Mouse (Mus musculus) cerebellum, adult 2 months (tissue): ENCODE measurements around the gene Sun5. TPM values are rescaled to one million over a fixed set of nuclear protein-coding genes. Genes with fewer than 3 reads are reported as not detected.

ENCODE experiments used
- DNase-seq, 2 experiments: peaks; one replicate each; pipeline ENCODE4 v3.0.0; 2021
- H3K27ac ChIP-seq: fragments of 200-500 bp; 2 replicates; pipeline ENCODE4 v1.5.1; 2012; ENCODE audit warnings: low read length, control low read depth, inconsistent platforms; ENCODE audit not compliant: insufficient read depth
- H3K27me3 ChIP-seq: fragments of 200-500 bp; 2 replicates; pipeline ENCODE4 v1.6.1; 2012; ENCODE audit warnings: inconsistent platforms, mild to moderate bottlenecking, low read length, moderate library complexity; ENCODE audit not compliant: control insufficient read depth, insufficient read depth
- H3K4me1 ChIP-seq: fragments of 200-500 bp; 2 replicates; pipeline ENCODE4 v1.6.1; 2011; ENCODE audit warnings: low read length; ENCODE audit not compliant: control insufficient read depth, insufficient read depth
- H3K4me3 ChIP-seq: fragments of 200-500 bp; replicated peaks from 2 replicates; pipeline ENCODE3; 2011; ENCODE audit warnings: mild to moderate bottlenecking, low read depth, low read length, control low read depth; ENCODE audit not compliant: insufficient read depth
- CTCF ChIP-seq: fragments of 200-500 bp; IDR thresholded peaks from 2 replicates; pipeline ENCODE4 v1.5.1; 2011; ENCODE audit warnings: low read depth, mild to moderate bottlenecking, control low read depth, low read length, moderate library complexity, borderline replicate concordance; ENCODE audit not compliant: insufficient read depth
- POLR2A ChIP-seq: fragments of 200-500 bp; IDR thresholded peaks from 2 replicates; pipeline ENCODE4 v1.6.1; 2011; ENCODE audit warnings: low read length, control low read depth, borderline replicate concordance; ENCODE audit not compliant: insufficient read depth
- WGBS: fragments of 180-500 bp; shearing (Covaris S2); methylation state at CpG from one replicate; pipeline ENCODE4 v1.1.7; 2018; 5-methylcytosine and 5-hydroxymethylcytosine counted together
- polyA plus RNA-seq: library from polyadenylated mRNA; depleted of rRNA; stranded (reverse); fragments of >200 nt; gene quantifications from 2 replicates; pipeline ENCODE4 v1.2.3, GENCODE M21; 2012

The Sun5 gene
- polyA plus RNA-seq, 1 experiment, result not detected

DNA sequence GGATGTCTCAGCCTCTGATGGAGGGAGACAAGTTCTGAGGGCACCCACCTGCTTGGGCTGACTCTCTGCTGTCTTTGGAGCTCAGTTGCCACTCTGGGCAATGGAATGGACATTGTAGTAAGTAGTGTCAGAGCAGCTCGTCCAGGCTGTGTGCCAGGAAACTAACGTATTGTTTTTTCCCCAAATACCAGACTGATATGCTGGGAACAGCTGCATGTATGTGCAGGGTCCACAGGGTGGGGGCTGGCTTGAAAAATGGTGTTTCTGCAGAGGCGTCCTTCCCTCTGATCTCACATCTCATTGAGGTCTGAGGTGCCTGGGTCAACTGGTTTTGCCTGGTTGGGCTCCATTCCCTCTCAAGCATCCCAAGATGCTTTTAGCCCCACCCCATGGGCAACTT, 10.2 kb downstream of the Sun5 start:
- Histone ChIP-seq H3K27ac (no peak overlapping the region), H3K27me3 (no peaks in the 10 kb centered on the region), H3K4me1 (peaks cover 26% of the 10 kb centered on the region), H3K4me3 (no peak overlapping the region)
- no peak for DNase-seq
- TF ChIP-seq CTCF (no peak), POLR2A (no peak)
- WGBS, result 64% methylated on average over 3 of the region's 3 CpGs

DNA sequence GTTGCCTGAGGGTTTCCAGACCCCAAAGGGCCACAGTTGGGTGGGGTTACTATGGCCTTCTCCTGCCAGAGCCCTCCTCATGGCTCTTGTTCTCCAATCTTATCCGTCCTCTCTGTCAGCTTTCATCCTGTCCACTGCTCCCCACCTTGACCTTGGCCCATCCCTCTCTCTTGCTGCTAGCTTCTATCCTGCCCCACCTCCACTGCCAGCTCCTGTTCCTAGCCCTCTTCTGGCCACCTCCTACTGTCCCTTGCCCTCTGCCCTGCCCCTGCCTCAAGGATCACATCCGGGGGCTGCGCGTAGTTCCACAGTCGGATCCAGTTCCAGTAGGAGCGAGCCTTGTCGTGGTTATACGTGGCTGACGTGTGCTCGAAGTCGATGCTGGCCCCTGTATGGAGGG, 10.6 kb downstream of the Sun5 start:
- WGBS, result 94% methylated on average over 11 of the region's 11 CpGs
- H3K27ac ChIP-seq, result no peak overlapping the region
- no peak overlapping the region for H3K4me3 ChIP-seq
- H3K4me1 ChIP-seq, result peaks cover 26% of the 10 kb centered on the region
- TF ChIP-seq POLR2A (no peak), CTCF (no peak)
- DNase-seq, result no peak
- no peaks in the 10 kb centered on the region for H3K27me3 ChIP-seq

DNA sequence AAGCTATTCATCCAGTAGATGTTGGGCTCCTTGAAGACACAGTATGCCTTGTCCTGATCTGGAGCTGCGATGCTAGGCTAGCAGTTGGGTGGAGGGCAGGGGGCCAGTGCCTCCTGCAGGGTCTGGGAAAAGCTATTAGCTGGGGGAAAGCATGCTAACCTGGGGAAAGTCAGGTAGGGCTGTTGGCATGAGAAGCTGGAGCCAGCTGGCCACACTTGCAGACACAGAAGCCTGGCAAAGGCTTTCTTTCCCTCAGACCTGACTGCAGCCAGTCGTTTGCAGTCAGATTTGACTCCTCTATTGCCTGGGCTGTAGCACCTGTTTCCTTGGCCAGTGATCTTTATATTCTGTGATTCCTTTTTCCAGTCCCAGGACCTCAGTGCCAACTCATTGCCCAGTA, 11.3 kb downstream of the Sun5 start:
- Histone ChIP-seq H3K27me3 (no peaks in the 10 kb centered on the region), H3K4me1 (peaks cover 26% of the 10 kb centered on the region), H3K27ac (no peak overlapping the region), H3K4me3 (no peak overlapping the region)
- TF ChIP-seq CTCF (no peak), POLR2A (no peak)
- DNase-seq, result peak; percentile 78 to 88
- WGBS, result 2% methylated on average over 2 of the region's 2 CpGs

DNA sequence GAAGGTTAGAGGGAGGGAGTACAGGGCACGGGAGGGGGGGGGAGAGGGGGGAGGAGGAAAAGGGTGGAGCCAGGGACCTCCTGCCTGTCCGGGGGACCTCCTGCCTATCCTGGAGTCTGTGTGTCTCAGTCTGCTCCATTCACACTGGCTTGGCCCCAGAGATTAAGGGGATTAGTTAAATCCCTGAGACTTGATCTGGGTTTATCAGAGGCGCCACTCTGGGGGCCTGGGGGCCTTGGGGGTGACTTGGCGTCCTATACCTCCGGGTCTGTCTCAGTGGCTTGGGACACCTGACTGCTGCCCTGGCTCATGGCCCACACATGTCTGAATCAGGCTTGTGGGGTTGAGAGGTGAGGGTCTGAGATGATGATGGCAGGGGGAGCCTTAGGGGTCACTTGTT, 17.3 kb downstream of the Sun5 start:
- H3K4me1 ChIP-seq, result peaks cover 2% of the 10 kb centered on the region; the same call in 1 of the 2 replicates
- TF ChIP-seq POLR2A, result no peak
- no peak for TF ChIP-seq CTCF
- H3K27ac ChIP-seq, result no peak overlapping the region
- no peaks in the 10 kb centered on the region for H3K27me3 ChIP-seq
- 43% methylated on average over 5 of the region's 5 CpGs for WGBS
- H3K4me3 ChIP-seq, result no peak overlapping the region
- DNase-seq, result no peak

DNA sequence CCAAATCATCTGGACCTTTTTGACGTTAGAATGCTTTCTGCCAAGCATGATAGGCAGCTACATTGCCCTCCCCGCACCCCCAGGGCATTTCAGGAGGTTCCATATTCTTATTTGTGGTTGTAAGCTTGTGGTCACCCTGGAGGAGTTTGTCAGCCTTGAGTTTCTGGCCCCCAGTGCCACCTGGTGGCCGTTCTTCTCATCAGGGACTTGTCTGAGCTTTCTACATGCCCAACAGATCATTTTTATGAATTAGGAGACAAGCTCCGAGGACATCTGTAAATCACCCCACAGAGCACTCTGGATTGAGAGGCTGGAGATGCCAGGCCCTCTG, 19.9 kb downstream of the Sun5 start:
- WGBS, result 16% methylated on average over 4 of the region's 4 CpGs
- Histone ChIP-seq H3K27me3 (no peaks in the 10 kb centered on the region), H3K4me3 (no peak overlapping the region), H3K4me1 (no peaks in the 10 kb centered on the region), H3K27ac (no peak overlapping the region)
- peak; percentile 74 to 80 for DNase-seq
- peak; percentile 67 for TF ChIP-seq CTCF
- TF ChIP-seq POLR2A, result no peak

DNA sequence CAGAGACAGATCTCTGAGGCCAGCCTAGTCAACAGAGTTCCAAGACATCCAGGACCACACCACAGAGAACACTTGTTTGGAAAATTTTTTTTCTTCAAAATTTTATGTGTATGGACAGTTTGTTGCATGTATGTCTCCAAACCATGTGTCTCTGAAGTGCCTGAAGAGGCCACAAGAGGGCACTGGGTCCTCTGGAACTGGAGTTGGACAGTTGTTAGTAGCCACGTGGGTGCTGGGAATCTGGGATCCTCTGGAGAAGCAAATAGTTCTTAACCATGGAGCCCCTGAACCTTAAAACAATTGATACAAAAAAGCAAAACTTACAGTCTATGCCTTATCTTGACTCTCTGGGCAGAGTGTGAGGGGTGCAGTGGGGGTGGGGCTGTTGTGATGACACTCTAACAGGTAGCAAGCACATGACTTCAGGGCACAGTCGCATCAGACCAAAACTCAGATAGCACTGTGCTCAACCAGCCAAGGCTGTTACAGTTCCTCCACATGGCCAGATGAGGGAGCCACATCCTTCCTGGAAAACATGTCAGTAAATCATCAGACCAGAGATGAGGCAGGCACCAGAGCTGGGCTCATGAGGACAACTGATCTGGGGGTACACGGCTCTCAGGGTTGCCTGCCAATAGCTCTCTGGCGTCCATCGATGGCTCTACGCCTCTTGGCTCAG, 20.4 kb downstream of the Sun5 start:
- TF ChIP-seq CTCF (peak; percentile 67), POLR2A (no peak)
- H3K27ac ChIP-seq, result no peak overlapping the region
- H3K27me3 ChIP-seq, result no peaks in the 10 kb centered on the region
- no peak for DNase-seq
- H3K4me1 ChIP-seq, result no peaks in the 10 kb centered on the region
- WGBS, result 35% methylated on average over 6 of the region's 6 CpGs
- no peak overlapping the region for H3K4me3 ChIP-seq

DNA sequence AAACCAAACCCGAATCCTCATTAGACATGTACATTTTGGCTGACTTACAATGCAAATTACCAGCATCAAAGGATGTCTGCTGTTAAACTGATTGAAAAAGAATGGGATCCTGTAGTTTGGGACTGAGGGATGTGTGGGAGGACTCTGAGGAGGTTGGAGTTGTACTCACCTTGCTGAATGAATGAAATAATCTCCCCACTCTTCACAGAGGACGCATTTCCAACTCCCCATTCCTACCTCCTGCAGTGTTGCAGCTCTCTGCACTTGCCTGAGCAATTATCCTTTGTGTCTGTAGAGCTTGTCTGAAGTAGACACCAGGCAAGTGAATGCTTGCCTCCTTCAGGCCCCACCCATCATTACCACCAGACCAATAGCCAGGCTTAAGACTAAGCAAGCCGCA, 22.5 kb downstream of the Sun5 start:
- Histone ChIP-seq H3K27ac (no peak overlapping the region), H3K4me1 (no peaks in the 10 kb centered on the region), H3K27me3 (no peaks in the 10 kb centered on the region), H3K4me3 (no peak overlapping the region)
- WGBS, result 83% methylated on average over 3 of the region's 3 CpGs
- TF ChIP-seq POLR2A, result no peak
- TF ChIP-seq CTCF, result no peak
- no peak for DNase-seq

DNA sequence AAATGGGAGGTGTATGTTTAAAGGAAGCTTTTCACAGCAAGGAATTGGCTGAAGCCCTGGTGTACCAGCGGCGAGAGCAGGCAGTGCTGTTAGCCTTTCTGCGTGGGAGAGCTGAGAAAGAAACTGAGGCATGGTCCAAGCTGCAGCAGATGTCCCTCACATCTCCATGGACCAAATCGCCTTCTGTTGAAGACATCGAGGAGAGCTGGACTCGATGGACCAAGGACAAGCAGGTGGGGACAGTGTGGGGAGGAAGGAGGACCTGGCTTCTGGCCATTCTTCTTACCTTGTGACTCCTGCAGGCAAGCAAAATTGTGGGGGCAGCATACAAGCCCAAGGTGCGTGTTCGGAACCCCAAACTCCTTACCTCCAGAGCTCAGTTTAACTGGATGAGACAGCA, 28.0 kb downstream of the Sun5 start:
- no peaks in the 10 kb centered on the region; the same call in 1 of the 2 replicates for H3K27me3 ChIP-seq
- TF ChIP-seq CTCF, result no peak
- TF ChIP-seq POLR2A, result no peak
- WGBS, result 33% methylated on average over 8 of the region's 8 CpGs
- peaks cover 4% of the 10 kb centered on the region for H3K4me1 ChIP-seq
- peak; percentile 36 to 43 for DNase-seq
- H3K4me3 ChIP-seq, result no peak overlapping the region
- H3K27ac ChIP-seq, result no peak overlapping the region
